Mouse (Mus musculus): ENCODE data around the gene Ptprn.

The Ptprn gene

DNA sequence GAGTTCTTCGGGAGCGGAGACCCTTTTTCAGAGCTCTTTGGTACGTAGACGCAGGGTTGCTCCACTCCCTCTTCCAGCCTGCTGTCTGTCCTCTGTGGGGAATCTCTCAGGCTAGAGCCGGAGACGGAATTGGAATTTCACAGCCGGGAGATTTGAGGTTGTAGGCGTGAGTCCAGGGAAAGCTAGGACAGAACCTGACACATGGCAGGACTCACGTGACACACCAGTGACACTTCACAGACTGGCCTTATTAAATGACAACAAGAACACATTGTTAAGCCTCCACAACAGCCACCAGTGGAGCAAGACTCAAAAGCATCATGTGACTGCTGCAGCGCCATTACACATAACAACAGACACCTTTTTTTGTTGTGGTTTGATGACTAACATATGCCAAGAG is 24.7 kb downstream of the Ptprn start:
- POLR2A ChIA-PET: interaction anchor here in 3 of 4 experiments (0.7 to 5.3 kb wide), 15 partner anchors 10 to 77 kb away, joined by 3 to 40 read pairs (median 5); partner anchors contain the start of genes Tuba4a (in 2 of the 3) and Abcb6 (in 1 of the 3)
- CTCF ChIA-PET: interaction anchor here in 3 of 4 experiments (0.9 to 3.9 kb wide), 6 partner anchors 12 to 15 kb away, joined by 4 to 21 read pairs (median 4); no protein-coding TSS in a partner anchor

GRCm38 (mm10) chr1:75236117-75237050 is 27.9 kb downstream of the Ptprn start, which contains the start of gene Dnajb2:
Gene Dnajb2, plus strand, starts transcription at chr1:75236406.
- ChIA-PET POLR2A (interaction anchor here (0.6 to 4.7 kb wide), 38 partner anchors 9 to 242 kb away, joined by 3 to 109 read pairs (median 8); partner anchors contain the start of genes Abcb6 (in 2 of the 4), Glb1l (in 2 of the 4), Stk16 (in 2 of the 4) and Tuba4a (in 2 of the 4)), CTCF (interaction anchor here (0.6 to 3.7 kb wide), 10 partner anchors 8 to 1149 kb away, joined by 3 to 20 read pairs (median 6); no protein-coding TSS in a partner anchor)

GRCm38 (mm10) chr1:75234606-75235005 is 29.7 kb downstream of the Ptprn start:
- ChIA-PET POLR2A (interaction anchor here (0.5 to 4.7 kb wide), 23 partner anchors 10 to 208 kb away, joined by 3 to 109 read pairs (median 4); partner anchors contain the start of genes Tuba4a (in 3 of the 4), Glb1l (in 2 of the 4), Stk16 (in 2 of the 4) and Zfand2b (in 2 of the 4)), CTCF (interaction anchor here (0.5 to 3.7 kb wide), 23 partner anchors 9 to 1103 kb away, joined by 3 to 20 read pairs (median 4); partner anchors contain the start of genes Tuba4a (in 2 of the 4), Dnpep (in 1 of the 4) and Zfand2b (in 1 of the 4))

- POLR2A ChIA-PET: interaction anchor here in 3 of 4 experiments (0.9 to 2.4 kb wide), 10 partner anchors 10 to 85 kb away, joined by 3 to 11 read pairs (median 5); partner anchors contain the start of genes Tuba4a (in 2 of the 3), Ankzf1 (in 1 of the 3), Atg9a (in 1 of the 3) and Dnpep (in 1 of the 3)
- CTCF ChIA-PET: interaction anchor here in 2 of 4 experiments (0.6 to 1.8 kb wide), 8 partner anchors 11 to 23 kb away, joined by 3 to 11 read pairs (median 4); no protein-coding TSS in a partner anchor
Observed at GRCm38 (mm10) chr1:75232489-75232888, 31.8 kb downstream of the Ptprn start.

GRCm38 (mm10) chr1:75231664-75232152 is 32.6 kb downstream of the Ptprn start, which contains the start of gene A630095N17Rik:
Gene A630095N17Rik, minus strand, starts transcription at chr1:75232102.
- ChIA-PET CTCF (interaction anchor here in 3 of 4 experiments (0.6 to 1.8 kb wide), 9 partner anchors 11 to 24 kb away, joined by 3 to 11 read pairs (median 5); no protein-coding TSS in a partner anchor), POLR2A (interaction anchor here in 3 of 4 experiments (0.7 to 2.4 kb wide), 22 partner anchors 9 to 86 kb away, joined by 3 to 11 read pairs (median 4); partner anchors contain the start of genes Dnpep (in 2 of the 3), Tuba4a (in 2 of the 3), Zfand2b (in 2 of the 3) and Ankzf1 (in 1 of the 3))

DNA sequence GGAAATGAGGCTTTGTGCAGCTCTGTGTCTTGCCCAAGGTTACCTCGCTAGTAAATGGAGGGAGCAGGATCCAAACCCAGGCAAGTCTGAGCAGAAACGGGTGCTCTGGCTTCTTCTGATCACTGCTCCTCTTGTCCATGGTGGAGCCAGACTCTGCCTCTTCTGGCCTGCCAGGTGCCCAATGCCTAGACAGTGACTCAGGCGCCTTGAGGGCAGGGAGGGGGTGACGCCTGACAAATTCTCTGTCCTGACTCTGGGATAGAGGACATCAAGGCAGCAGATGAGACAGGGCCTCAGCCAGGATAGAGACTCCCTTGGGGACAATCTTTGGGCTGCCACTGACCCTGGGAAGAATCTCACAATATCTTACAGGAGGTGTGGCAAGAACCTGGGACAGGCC is 33.1 kb downstream of the Ptprn start:
- CTCF ChIA-PET: interaction anchor here in 2 of 4 experiments (1.2 to 1.8 kb wide), 4 partner anchors 12 to 23 kb away, joined by 3 to 11 read pairs (median 6); no protein-coding TSS in a partner anchor

GRCm38 (mm10) chr1:75230335-75230994 is 33.8 kb downstream of the Ptprn start:
- CTCF ChIA-PET: interaction anchor here in 2 of 4 experiments (0.6 to 1.4 kb wide), 2 partner anchors 21 to 24 kb away, joined by 5 to 6 read pairs; no protein-coding TSS in a partner anchor

More for the DNA sequence above, 33.1 kb downstream of the Ptprn start:
- POLR2A ChIA-PET: interaction anchor here in 3 of 4 experiments (0.8 to 2.4 kb wide), 15 partner anchors 9 to 86 kb away, joined by 3 to 11 read pairs (median 4); partner anchors contain the start of genes Dnpep (in 2 of the 3), Tuba4a (in 2 of the 3), Zfand2b (in 2 of the 3) and Glb1l (in 1 of the 3)

GRCm38 (mm10) chr1:75229158-75229557 is 35.1 kb downstream of the Ptprn start:
- POLR2A ChIA-PET: interaction anchor here in 3 of 4 experiments (0.6 to 5.2 kb wide), 5 partner anchors 10 to 456 kb away, joined by 3 to 83 read pairs (median 6); partner anchors contain the start of genes Glb1l (in 1 of the 3), Stk16 (in 1 of the 3) and Tuba4a (in 1 of the 3)
- CTCF ChIA-PET: interaction anchor here in 1 of 4 experiments (0.6 kb wide), 1 partner anchor 426 kb away, joined by 3 read pairs; no protein-coding TSS in a partner anchor

More at GRCm38 (mm10) chr1:75230335-75230994, 33.8 kb downstream of the Ptprn start:
- POLR2A ChIA-PET: interaction anchor here in 2 of 4 experiments (1.1 to 2.4 kb wide), 10 partner anchors 9 to 87 kb away, joined by 3 to 8 read pairs (median 4); partner anchors contain the start of genes Dnpep (in 2 of the 2), Glb1l (in 1 of the 2), Stk16 (in 1 of the 2) and Tuba4a (in 1 of the 2)

GRCm38 (mm10) chr1:75227653-75228052 is 36.6 kb downstream of the Ptprn start:
- ChIA-PET CTCF (interaction anchor here in 3 of 4 experiments (0.6 to 1.9 kb wide), 8 partner anchors 15 to 241 kb away, joined by 3 to 8 read pairs (median 3); no protein-coding TSS in a partner anchor), POLR2A (interaction anchor here (0.6 to 5.2 kb wide), 31 partner anchors 8 to 443 kb away, joined by 3 to 83 read pairs (median 4); partner anchors contain the start of genes Tuba4a (in 3 of the 4), Dnajb2 (in 2 of the 4), Glb1l (in 2 of the 4) and Stk16 (in 2 of the 4))

DNA sequence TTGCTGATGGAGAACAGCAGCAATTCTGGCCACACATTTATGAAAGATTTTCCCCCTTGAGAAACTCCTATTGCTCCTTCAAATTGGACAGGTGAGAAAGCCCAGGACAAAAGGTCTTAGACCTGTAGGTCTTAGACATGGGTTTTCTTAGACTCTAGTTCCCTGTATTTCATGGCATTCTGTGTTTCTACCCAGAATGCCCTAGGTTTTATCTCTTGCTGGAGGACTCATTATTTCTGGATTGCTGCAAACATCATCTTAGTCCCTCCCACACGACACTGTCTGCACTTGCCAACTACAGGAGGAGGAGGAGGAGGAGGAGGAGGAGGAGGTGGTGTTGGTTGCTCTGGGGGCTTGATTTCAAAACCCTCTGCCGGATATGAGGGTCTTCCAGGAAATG is 38.2 kb downstream of the Ptprn start:
- ChIA-PET CTCF (interaction anchor here in 2 of 4 experiments (0.7 to 1.1 kb wide), 3 partner anchors 12 to 332 kb away, joined by 3 read pairs; no protein-coding TSS in a partner anchor), POLR2A (interaction anchor here in 2 of 4 experiments (0.8 to 5.2 kb wide), 5 partner anchors 10 to 46 kb away, joined by 3 to 83 read pairs (median 8); partner anchors contain the start of genes Abcb6 (in 1 of the 2), Dnajb2 (in 1 of the 2), Glb1l (in 1 of the 2) and Stk16 (in 1 of the 2))

DNA sequence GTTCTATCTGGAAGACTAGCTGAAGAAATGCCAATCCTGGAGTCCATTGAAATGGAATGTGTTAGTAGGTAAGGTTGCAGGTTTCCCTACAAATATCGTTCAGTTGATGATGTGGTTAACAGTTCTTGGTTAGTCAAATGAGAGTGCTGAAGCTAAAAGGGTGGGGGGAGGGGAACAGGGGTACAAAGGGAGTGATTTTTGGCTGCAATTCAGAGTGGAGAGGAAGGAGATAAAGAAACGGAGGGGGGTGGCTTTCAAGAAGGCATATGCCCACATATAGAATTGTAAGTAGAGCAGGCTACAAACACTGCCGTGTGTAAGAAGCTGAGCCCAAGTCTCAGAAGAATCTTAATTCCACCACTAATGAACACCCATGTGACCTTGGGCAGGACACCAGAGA is 38.8 kb downstream of the Ptprn start:
- CTCF ChIA-PET: interaction anchor here in 2 of 4 experiments (0.6 to 1.1 kb wide), 5 partner anchors 9 to 122 kb away, joined by 3 to 5 read pairs (median 3); no protein-coding TSS in a partner anchor
- POLR2A ChIA-PET: interaction anchor here in 2 of 4 experiments (0.8 to 5.2 kb wide), 8 partner anchors 11 to 277 kb away, joined by 3 to 83 read pairs (median 4); partner anchors contain the start of genes Abcb6 (in 2 of the 2), Chpf (in 1 of the 2), Dnajb2 (in 1 of the 2) and Glb1l (in 1 of the 2)

- ChIA-PET POLR2A (interaction anchor here in 3 of 4 experiments (0.9 to 8.0 kb wide), 14 partner anchors 8 to 55 kb away, joined by 3 to 109 read pairs (median 4); partner anchors contain the start of genes A630095N17Rik (in 2 of the 3), Ankzf1 (in 2 of the 3), Atg9a (in 2 of the 3) and Dnajb2 (in 2 of the 3)), CTCF (interaction anchor here in 2 of 4 experiments (0.7 to 1.7 kb wide), 5 partner anchors 11 to 1742 kb away, joined by 3 to 5 read pairs (median 4); partner anchors contain the start of gene Dnpep (in 1 of the 2))
Observed at GRCm38 (mm10) chr1:75223532-75223931, 40.8 kb downstream of the Ptprn start.

GRCm38 (mm10) chr1:75222926-75223325 is 41.4 kb downstream of the Ptprn start:
- ChIA-PET POLR2A (interaction anchor here in 3 of 4 experiments (0.9 to 8.0 kb wide), 16 partner anchors 9 to 54 kb away, joined by 3 to 109 read pairs (median 5); partner anchors contain the start of genes A630095N17Rik (in 2 of the 3), Ankzf1 (in 2 of the 3), Atg9a (in 2 of the 3) and Dnajb2 (in 2 of the 3)), CTCF (interaction anchor here in 1 of 4 experiments (1.0 to 1.7 kb wide), 4 partner anchors 11 to 95 kb away, joined by 4 to 5 read pairs (median 4); partner anchors contain the start of gene Dnpep)

DNA sequence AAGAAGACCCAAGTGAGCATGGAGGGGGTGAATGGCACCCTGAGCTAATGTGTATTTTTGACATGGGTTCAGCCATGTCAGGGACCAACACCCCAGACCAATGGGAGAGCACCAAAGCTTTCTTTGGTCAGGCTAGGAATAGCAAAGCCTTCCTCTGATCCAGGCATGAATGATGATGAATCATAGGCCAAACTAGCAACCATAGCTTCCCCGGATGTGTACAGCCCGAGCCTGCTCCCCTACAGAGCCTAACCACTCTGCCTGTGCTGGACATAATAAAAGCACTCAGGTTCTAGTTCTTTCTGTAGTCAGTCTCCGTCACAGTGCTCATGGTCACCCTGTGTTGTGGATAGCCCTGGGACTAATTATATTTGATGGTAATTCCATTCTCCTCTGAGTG is 42.8 kb downstream of the Ptprn start:
- CTCF ChIA-PET: interaction anchor here in 2 of 4 experiments (0.6 to 6.2 kb wide), 5 partner anchors 13 to 96 kb away, joined by 3 to 35 read pairs (median 4); partner anchors contain the start of genes Abcb6 (in 1 of the 2) and Dnpep (in 1 of the 2)
- POLR2A ChIA-PET: interaction anchor here (0.6 to 8.0 kb wide), 30 partner anchors 8 to 258 kb away, joined by 3 to 109 read pairs (median 6); partner anchors contain the start of genes Ankzf1 (in 3 of the 4), Atg9a (in 3 of the 4), Dnajb2 (in 2 of the 4) and Dnpep (in 2 of the 4)

GRCm38 (mm10) chr1:75219531-75219930 is 44.8 kb downstream of the Ptprn start, which contains the start of gene Tuba4a:
Gene Tuba4a, minus strand, starts transcription at chr1:75219865.
- POLR2A ChIA-PET: interaction anchor here (0.5 to 12.5 kb wide), 58 partner anchors 8 to 976 kb away, joined by 3 to 109 read pairs (median 6); partner anchors contain the start of genes A630095N17Rik (in 3 of the 4), Ankzf1 (in 3 of the 4), Atg9a (in 3 of the 4) and Dnajb2 (in 3 of the 4)
- CTCF ChIA-PET: interaction anchor here in 3 of 4 experiments (1.0 to 6.2 kb wide), 7 partner anchors 15 to 195 kb away, joined by 3 to 35 read pairs (median 5); partner anchors contain the start of genes Ankzf1 (in 1 of the 3) and Atg9a (in 1 of the 3)

Measured in embryonic stem cell, embryonic (primary cell).